Mouse (Mus musculus) kidney, adult 2 months (tissue): ENCODE measurements at regions not wholly inside any gene's neighbourhood (a gene's known extent, or its start where the extent isn't known, plus 50 kb on each side); places are given as distances from the start of the nearest gene placed in this dataset.

Experiments
- CTCF ChIP-seq: fragments of 200-500 bp; conservative IDR thresholded peaks from 2 replicates; pipeline ENCODE4 v1.5.1; 2011; ENCODE audit warnings: low read depth, mild to moderate bottlenecking, control low read depth, low read length, moderate library complexity, mixed read lengths; ENCODE audit not compliant: insufficient read depth, insufficient read length
- POLR2A ChIP-seq: fragments of 200-500 bp; IDR thresholded peaks from one replicate; pipeline ENCODE4 v1.6.1; 2011; ENCODE audit warnings: low read depth, low read length, control low read depth

DNA sequence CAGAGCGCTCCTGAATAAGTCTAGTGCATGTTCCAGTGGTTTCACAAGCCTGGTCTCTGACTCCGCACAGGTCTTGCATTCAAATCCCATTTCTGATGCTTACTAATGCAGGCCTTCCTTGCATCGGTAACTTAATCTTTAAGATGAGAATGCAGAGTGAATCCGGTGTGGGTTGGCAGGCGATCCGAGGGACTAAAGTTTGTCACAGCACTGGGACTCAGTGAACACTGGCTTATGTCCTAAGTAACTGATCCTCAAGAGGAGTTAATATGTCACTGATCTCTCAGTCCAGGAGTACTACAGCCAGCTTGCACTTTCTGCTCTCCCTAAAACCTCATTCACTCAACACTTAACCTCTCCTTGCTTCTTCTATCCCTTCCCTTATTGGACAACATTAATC is 233.5 kb upstream of the Dynlrb2 start:
- TF ChIP-seq POLR2A, result no peak
- no peak for TF ChIP-seq CTCF
